Mouse (Mus musculus) kidney, embryonic 15.5 days (tissue): Measurements from ENCODE around the gene Abcb11. TPM values are rescaled to one million over a fixed set of nuclear protein-coding genes. Genes with fewer than 3 reads are reported as not detected.

Experiments used
- ATAC-seq: fragments of 200-750 bp; cut with Nextera tagmentation; replicated peaks from 2 replicates; pipeline ENCODE4 v1.8.0; 2017; ENCODE audit warnings: moderate TSS enrichment; ENCODE audit not compliant: low FRiP score
- H3K27ac ChIP-seq: fragments of 300-500 bp; sonication (generic); 2 replicates; pipeline ENCODE4 v1.5.1; 2015; ENCODE audit warnings: mild to moderate bottlenecking, inconsistent platforms
- H3K27me3 ChIP-seq: fragments of 300-500 bp; sonication (generic); 2 replicates; pipeline ENCODE4 v1.6.1; 2015; ENCODE audit warnings: inconsistent platforms
- H3K36me3 ChIP-seq: fragments of 300-500 bp; sonication (generic); 2 replicates; pipeline ENCODE4 v1.6.1; 2015; ENCODE audit warnings: inconsistent platforms
- H3K4me1 ChIP-seq: fragments of 300-500 bp; sonication (generic); 2 replicates; pipeline ENCODE4 v1.6.1; 2015; ENCODE audit warnings: inconsistent platforms
- H3K4me2 ChIP-seq: fragments of 300-500 bp; sonication (generic); 2 replicates; pipeline ENCODE4 v1.6.1; 2015; ENCODE audit warnings: moderate library complexity, mild to moderate bottlenecking, inconsistent platforms
- H3K4me3 ChIP-seq: fragments of 300-500 bp; sonication (generic); replicated peaks from 2 replicates; pipeline ENCODE4 v1.5.1; 2015; ENCODE audit warnings: mild to moderate bottlenecking, inconsistent platforms
- H3K9ac ChIP-seq: fragments of 300-500 bp; sonication (generic); 2 replicates; pipeline ENCODE4 v1.6.1; 2015; ENCODE audit warnings: mild to moderate bottlenecking, inconsistent platforms
- H3K9me3 ChIP-seq: fragments of 300-500 bp; sonication (generic); replicated peaks from 2 replicates; pipeline ENCODE4 v1.6.1; 2016; ENCODE audit warnings: inconsistent platforms
- WGBS: fragments of 180-500 bp; shearing (Covaris S2); methylation state at CpG from one replicate; pipeline ENCODE4 v1.1.7; 2015; ENCODE audit warnings: mixed read lengths; 5-methylcytosine and 5-hydroxymethylcytosine counted together
- polyA plus RNA-seq: library from polyadenylated mRNA; unstranded; fragments of >200 nt; fragmentation: Nextera tagmentation; extraction: Ambion mirVana; gene quantifications from 2 replicates; pipeline ENCODE4 v1.2.1, GENCODE M21; 2015

Gene Abcb11
- polyA plus RNA-seq, 1 experiment from 2014 or later, result 0.14 TPM

DNA sequence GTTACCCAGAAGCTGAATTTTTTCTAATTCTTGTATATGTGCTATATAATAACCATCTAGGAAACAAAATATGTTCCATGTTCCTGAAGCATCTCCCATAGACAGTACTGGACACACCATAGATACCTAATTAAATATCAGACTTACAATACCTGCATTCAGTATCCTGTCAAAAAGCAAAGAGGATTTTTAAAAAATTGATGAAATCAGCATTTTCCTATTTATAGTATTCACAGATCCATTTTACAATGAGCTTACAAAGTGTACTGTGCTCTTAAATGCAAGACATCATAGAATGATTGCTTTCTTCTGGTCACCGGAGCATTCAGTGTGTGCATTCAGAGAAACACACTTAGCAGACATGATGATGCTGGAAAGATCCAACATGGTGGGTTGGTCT lies 95.3 kb downstream of the Abcb11 start:
- no peak overlapping the region for H3K27ac ChIP-seq
- H3K9ac ChIP-seq, result no peak overlapping the region
- no peaks in the 10 kb centered on the region for H3K27me3 ChIP-seq
- 94% methylated on average over 1 of the region's 1 CpGs for WGBS
- H3K9me3 ChIP-seq, result no peaks in the 10 kb centered on the region
- H3K4me2 ChIP-seq, result no peak overlapping the region
- no peak overlapping the region for H3K4me3 ChIP-seq
- H3K36me3 ChIP-seq, result no peaks in the 10 kb centered on the region
- peaks cover 4% of the 10 kb centered on the region; the same call in 1 of the 2 replicates for H3K4me1 ChIP-seq
- ATAC-seq, result no peak

- Histone ChIP-seq H3K4me2 (no peak overlapping the region), H3K4me1 (peaks cover 4% of the 10 kb centered on the region; the same call in 1 of the 2 replicates), H3K9ac (no peak overlapping the region), H3K27me3 (no peaks in the 10 kb centered on the region), H3K4me3 (no peak overlapping the region), H3K27ac (peak overlapping the region; percentile 28; the same call in 1 of the 2 replicates), H3K9me3 (no peaks in the 10 kb centered on the region), H3K36me3 (no peaks in the 10 kb centered on the region)
- no peak for ATAC-seq
- WGBS, result 36% methylated on average over 2 of the region's 2 CpGs
These were observed 97.5 kb downstream of the Abcb11 start for GRCm38 (mm10) chr2:69244924-69245323.

GRCm38 (mm10) chr2:69239315-69239714 lies 103.1 kb downstream of the Abcb11 start:
- Histone ChIP-seq H3K27ac (no peak overlapping the region), H3K4me3 (no peak overlapping the region), H3K9me3 (no peaks in the 10 kb centered on the region), H3K4me2 (no peak overlapping the region), H3K4me1 (peaks cover 7% of the 10 kb centered on the region), H3K36me3 (no peaks in the 10 kb centered on the region), H3K9ac (no peak overlapping the region), H3K27me3 (no peaks in the 10 kb centered on the region)
- WGBS, result 21% methylated on average over 9 of the region's 9 CpGs
- ATAC-seq, result peak; percentile 69

GRCm38 (mm10) chr2:69234976-69235678 lies 107.3 kb downstream of the Abcb11 start:
- no peak overlapping the region for H3K27ac ChIP-seq
- no peak overlapping the region for H3K9ac ChIP-seq
- H3K4me3 ChIP-seq, result no peak overlapping the region
- H3K27me3 ChIP-seq, result no peaks in the 10 kb centered on the region
- no peaks in the 10 kb centered on the region for H3K36me3 ChIP-seq
- H3K4me2 ChIP-seq, result no peak overlapping the region
- no peak for ATAC-seq
- no peaks in the 10 kb centered on the region for H3K9me3 ChIP-seq
- 77% methylated on average over 5 of the region's 5 CpGs for WGBS
- peaks cover 7% of the 10 kb centered on the region for H3K4me1 ChIP-seq

- Histone ChIP-seq H3K4me2 (no peak overlapping the region), H3K9me3 (no peaks in the 10 kb centered on the region), H3K27me3 (no peaks in the 10 kb centered on the region), H3K36me3 (no peaks in the 10 kb centered on the region), H3K4me1 (no peaks in the 10 kb centered on the region), H3K9ac (no peak overlapping the region), H3K27ac (no peak overlapping the region), H3K4me3 (no peak overlapping the region)
- no peak for ATAC-seq
These were observed 110.3 kb downstream of the Abcb11 start for GRCm38 (mm10) chr2:69232101-69232500.

GRCm38 (mm10) chr2:69230137-69230536 lies 112.3 kb downstream of the Abcb11 start:
- H3K4me1 ChIP-seq, result no peaks in the 10 kb centered on the region
- H3K27me3 ChIP-seq, result no peaks in the 10 kb centered on the region
- H3K36me3 ChIP-seq, result no peaks in the 10 kb centered on the region
- WGBS, result 81% methylated on average over 2 of the region's 2 CpGs
- ATAC-seq, result no peak
- H3K4me3 ChIP-seq, result no peak overlapping the region
- no peaks in the 10 kb centered on the region for H3K9me3 ChIP-seq
- H3K4me2 ChIP-seq, result no peak overlapping the region
- H3K27ac ChIP-seq, result no peak overlapping the region
- H3K9ac ChIP-seq, result no peak overlapping the region

GRCm38 (mm10) chr2:69228635-69229034 lies 113.8 kb downstream of the Abcb11 start:
- no peak overlapping the region for H3K4me2 ChIP-seq
- no peak overlapping the region for H3K9ac ChIP-seq
- H3K4me3 ChIP-seq, result no peak overlapping the region
- WGBS, result 81% methylated on average over 6 of the region's 6 CpGs
- H3K27me3 ChIP-seq, result no peaks in the 10 kb centered on the region
- no peak for ATAC-seq
- H3K27ac ChIP-seq, result no peak overlapping the region
- H3K9me3 ChIP-seq, result no peaks in the 10 kb centered on the region
- H3K4me1 ChIP-seq, result no peaks in the 10 kb centered on the region
- H3K36me3 ChIP-seq, result no peaks in the 10 kb centered on the region

GRCm38 (mm10) chr2:69226876-69227275 lies 115.5 kb downstream of the Abcb11 start:
- no peak for ATAC-seq
- H3K4me3 ChIP-seq, result no peak overlapping the region
- 91% methylated on average over 9 of the region's 9 CpGs for WGBS
- H3K9me3 ChIP-seq, result no peaks in the 10 kb centered on the region
- H3K36me3 ChIP-seq, result no peaks in the 10 kb centered on the region
- no peak overlapping the region for H3K27ac ChIP-seq
- no peaks in the 10 kb centered on the region for H3K4me1 ChIP-seq
- H3K9ac ChIP-seq, result no peak overlapping the region
- no peak overlapping the region for H3K4me2 ChIP-seq
- no peaks in the 10 kb centered on the region for H3K27me3 ChIP-seq

GRCm38 (mm10) chr2:69224724-69225123 lies 117.7 kb downstream of the Abcb11 start:
- Histone ChIP-seq H3K9ac (no peak overlapping the region), H3K27me3 (no peaks in the 10 kb centered on the region), H3K9me3 (no peaks in the 10 kb centered on the region), H3K4me1 (no peaks in the 10 kb centered on the region), H3K4me2 (no peak overlapping the region), H3K36me3 (no peaks in the 10 kb centered on the region), H3K4me3 (no peak overlapping the region), H3K27ac (no peak overlapping the region)
- ATAC-seq, result no peak
- 53% methylated on average over 2 of the region's 2 CpGs for WGBS

- H3K4me1 ChIP-seq, result no peaks in the 10 kb centered on the region
- no peaks in the 10 kb centered on the region for H3K9me3 ChIP-seq
- H3K27ac ChIP-seq, result no peak overlapping the region
- H3K36me3 ChIP-seq, result no peaks in the 10 kb centered on the region
- 89% methylated on average over 10 of the region's 10 CpGs for WGBS
- ATAC-seq, result no peak
- no peaks in the 10 kb centered on the region for H3K27me3 ChIP-seq
- no peak overlapping the region for H3K4me2 ChIP-seq
- H3K4me3 ChIP-seq, result no peak overlapping the region
- no peak overlapping the region for H3K9ac ChIP-seq
These were observed 119.6 kb downstream of the Abcb11 start for GRCm38 (mm10) chr2:69222815-69223214.

DNA sequence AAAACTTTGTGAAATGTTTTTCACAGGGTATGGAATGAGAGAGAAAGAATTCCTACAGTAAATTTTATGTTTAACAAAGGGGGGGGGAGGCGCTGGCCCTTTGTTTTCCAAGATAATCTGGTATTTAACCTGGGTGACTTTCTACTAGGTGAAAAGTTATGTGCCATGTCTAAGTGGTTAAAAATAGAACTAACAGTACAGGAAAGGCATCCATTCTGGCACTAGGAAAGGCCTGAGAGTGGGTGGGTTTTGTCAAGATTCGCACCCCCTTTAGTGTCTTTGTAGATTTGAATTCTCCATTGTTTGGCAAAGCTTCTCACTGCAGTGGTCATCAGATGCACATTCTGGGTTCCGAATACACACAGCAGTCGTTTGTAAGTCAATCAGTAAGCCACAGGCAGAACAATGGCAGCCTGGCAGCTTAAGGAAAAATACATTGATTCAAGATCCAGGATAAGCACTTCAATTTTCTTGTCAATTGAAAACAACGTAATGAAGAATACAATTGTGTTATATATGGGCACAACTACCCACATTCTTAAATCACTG lies 120.5 kb downstream of the Abcb11 start:
- H3K27ac ChIP-seq, result no peak overlapping the region
- no peak for ATAC-seq
- no peak overlapping the region for H3K9ac ChIP-seq
- no peaks in the 10 kb centered on the region for H3K27me3 ChIP-seq
- H3K9me3 ChIP-seq, result no peaks in the 10 kb centered on the region
- no peaks in the 10 kb centered on the region for H3K4me1 ChIP-seq
- no peaks in the 10 kb centered on the region for H3K36me3 ChIP-seq
- no peak overlapping the region for H3K4me2 ChIP-seq
- WGBS, result 73% methylated on average over 5 of the region's 5 CpGs
- H3K4me3 ChIP-seq, result no peak overlapping the region

GRCm38 (mm10) chr2:69215242-69215641 lies 127.2 kb downstream of the Abcb11 start:
- Histone ChIP-seq H3K9me3 (no peaks in the 10 kb centered on the region), H3K9ac (no peak overlapping the region), H3K27ac (peak overlapping the region; percentile 60; the same call in 1 of the 2 replicates), H3K36me3 (no peaks in the 10 kb centered on the region), H3K27me3 (no peaks in the 10 kb centered on the region), H3K4me3 (no peak overlapping the region), H3K4me1 (peaks cover 22% of the 10 kb centered on the region), H3K4me2 (no peak overlapping the region)
- no peak; the same call in 1 of the 2 replicates for ATAC-seq
- WGBS, result 24% methylated on average over 7 of the region's 7 CpGs

DNA sequence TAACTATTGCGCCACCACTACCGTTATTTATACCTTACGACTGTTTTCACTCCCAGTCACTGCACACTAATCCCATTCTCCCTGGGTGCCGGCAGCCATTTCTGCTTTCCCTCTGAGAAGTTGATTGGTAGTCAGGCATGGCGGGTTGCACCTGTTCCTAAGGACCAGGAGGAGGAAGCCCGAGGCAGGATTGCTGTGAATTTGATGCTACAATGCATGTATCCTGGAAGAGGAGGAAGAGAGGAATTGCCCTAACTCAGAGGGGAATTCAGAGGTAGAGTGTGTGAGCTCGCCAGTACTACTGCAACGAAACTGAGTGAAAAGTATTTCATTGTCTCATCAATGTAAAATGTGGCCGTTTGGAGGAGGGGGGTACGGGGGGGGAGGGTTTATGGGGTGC lies 129.8 kb downstream of the Abcb11 start:
- ATAC-seq, result no peak
- Histone ChIP-seq H3K4me2 (no peak overlapping the region), H3K36me3 (no peaks in the 10 kb centered on the region), H3K9ac (no peak overlapping the region), H3K27ac (no peak overlapping the region), H3K4me3 (no peak overlapping the region), H3K27me3 (no peaks in the 10 kb centered on the region), H3K9me3 (no peaks in the 10 kb centered on the region), H3K4me1 (peaks cover 22% of the 10 kb centered on the region)
- WGBS, result 73% methylated on average over 10 of the region's 10 CpGs
